Mouse (Mus musculus) C2C12 (cell line): ENCODE results near the gene Ly86. TPM values are rescaled to one million over a fixed set of nuclear protein-coding genes. Genes with fewer than 3 reads are reported as not detected.

Experiments
- H3K27me3 ChIP-seq: one replicate; pipeline ENCODE4 v1.6.1; 2011; ENCODE audit not compliant: control insufficient read depth, insufficient read depth, insufficient read length
- H3K36me3 ChIP-seq: one replicate; pipeline ENCODE4 v1.6.1; 2011; ENCODE audit not compliant: control insufficient read depth, insufficient read depth
- H3K4me3 ChIP-seq: one replicate; pipeline ENCODE4 v1.5.1; 2011; ENCODE audit warnings: mild to moderate bottlenecking, control low read depth; ENCODE audit not compliant: poor library complexity, insufficient read depth, severe bottlenecking
- H3K79me2 ChIP-seq: one replicate; pipeline ENCODE4 v1.6.1; 2011; ENCODE audit not compliant: control insufficient read depth, insufficient read depth
- H3K79me3 ChIP-seq: one replicate; pipeline ENCODE4 v1.6.1; 2011; ENCODE audit warnings: low read depth, control low read depth
- H3ac ChIP-seq: one replicate; pipeline ENCODE3; 2011; ENCODE audit warnings: low read depth; ENCODE audit not compliant: control insufficient read depth, insufficient read length
- CEBPB ChIP-seq: IDR thresholded peaks from one replicate; pipeline ENCODE4 v1.6.1; 2011; ENCODE audit warnings: low read depth, mild to moderate bottlenecking, control low read depth, moderate library complexity
- CTCF ChIP-seq: IDR thresholded peaks from one replicate; pipeline ENCODE4 v1.5.1; 2011; ENCODE audit not compliant: control insufficient read depth, insufficient read depth, insufficient read length
- FOSL1 ChIP-seq: IDR thresholded peaks from one replicate; pipeline ENCODE4 v1.8.0; 2011; ENCODE audit warnings: mild to moderate bottlenecking, low read length; ENCODE audit not compliant: poor library complexity, insufficient read depth, severe bottlenecking
- MAX ChIP-seq: IDR thresholded peaks from one replicate; pipeline ENCODE4 v1.6.1; 2011; ENCODE audit warnings: mild to moderate bottlenecking, control low read depth
- MYOD1 ChIP-seq: IDR thresholded peaks from one replicate; pipeline ENCODE4 v1.6.1; 2011; ENCODE audit warnings: low read depth; ENCODE audit not compliant: control insufficient read depth, insufficient read length
- MYOG ChIP-seq: IDR thresholded peaks from one replicate; pipeline ENCODE4 v1.6.1; 2011; ENCODE audit not compliant: control insufficient read depth, insufficient read length; ENCODE audit errors: extremely low read depth
- USF1 ChIP-seq: IDR thresholded peaks from one replicate; pipeline ENCODE4 v1.6.1; 2011; ENCODE audit warnings: low read depth, mild to moderate bottlenecking, control low read depth, moderate library complexity
- polyA plus RNA-seq: library from polyadenylated mRNA; unstranded; fragments of >200 nt; fragmentation: generic; extraction: Trizol; gene quantifications from one replicate; pipeline ENCODE4 v1.2.1, GENCODE M21; 2012; ENCODE audit warnings: missing spikeins

Ly86 gene
- polyA plus RNA-seq, 1 experiment = not detected

DNA sequence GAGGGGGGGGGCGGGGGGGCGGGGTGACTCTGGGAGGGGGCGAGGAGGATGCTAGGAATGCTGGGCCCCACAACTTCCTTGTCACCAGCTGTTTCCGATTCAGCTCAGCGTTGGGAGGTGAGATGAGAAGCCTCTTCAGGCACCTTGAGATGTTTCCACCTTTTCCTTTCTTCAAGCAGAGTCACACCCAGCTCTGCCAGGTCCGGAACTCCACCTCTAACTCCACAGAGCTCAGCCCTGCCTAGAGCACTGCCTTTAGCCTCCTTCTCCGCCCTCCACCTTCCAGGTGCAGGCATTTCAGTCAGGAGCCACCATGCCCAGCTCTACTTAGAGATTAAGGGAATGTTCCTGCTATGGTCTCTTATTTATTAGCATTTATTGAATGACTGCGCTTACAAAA lies 34.7 kb upstream of the Ly86 start:
- Histone ChIP-seq H3K79me3 (no peaks in the 10 kb centered on the region), H3K27me3 (no peaks in the 10 kb centered on the region), H3ac (no peak overlapping the region), H3K79me2 (no peaks in the 10 kb centered on the region), H3K4me3 (no peak overlapping the region), H3K36me3 (no peaks in the 10 kb centered on the region)
- TF ChIP-seq CEBPB = no peak
- TF ChIP-seq USF1 = no peak

DNA sequence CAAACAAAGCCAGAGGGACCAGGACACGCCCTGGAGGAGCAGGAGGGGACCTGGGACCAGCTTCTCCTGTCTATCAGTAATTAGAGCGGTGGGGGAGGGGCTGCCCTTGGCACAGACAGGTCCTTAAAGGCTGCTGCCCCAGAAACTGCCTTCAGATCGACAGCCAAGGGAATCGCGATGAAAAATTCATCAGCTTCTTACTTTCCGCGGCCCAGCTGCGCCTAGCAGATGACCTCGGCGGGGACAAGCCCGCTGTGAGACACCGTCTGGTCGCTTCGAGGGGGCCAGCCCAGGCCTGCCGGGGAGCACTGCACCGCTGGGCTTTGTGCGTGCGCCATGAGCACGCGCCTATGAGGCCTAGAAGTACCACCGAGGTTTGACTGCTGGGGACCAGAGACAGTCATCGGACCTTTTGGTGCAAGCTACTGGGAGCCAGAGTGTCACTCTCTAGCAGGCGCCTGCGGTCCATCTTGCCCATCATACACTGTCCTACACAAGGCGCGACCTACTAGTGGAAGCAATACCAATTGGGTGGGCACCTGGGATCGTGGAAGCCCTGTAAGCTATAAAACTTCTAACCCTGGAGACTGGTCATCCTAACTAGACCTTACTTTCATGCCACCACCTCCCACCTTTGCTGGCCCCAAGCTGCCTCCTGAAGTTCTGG lies 33.3 kb upstream of the Ly86 start:
- Histone ChIP-seq H3K4me3 (no peak overlapping the region), H3K36me3 (no peaks in the 10 kb centered on the region), H3ac (no peak overlapping the region), H3K27me3 (no peaks in the 10 kb centered on the region), H3K79me3 (no peaks in the 10 kb centered on the region), H3K79me2 (no peaks in the 10 kb centered on the region)
- TF ChIP-seq MAX (no peak), CEBPB (no peak), MYOG (no peak), CTCF (no peak)

DNA sequence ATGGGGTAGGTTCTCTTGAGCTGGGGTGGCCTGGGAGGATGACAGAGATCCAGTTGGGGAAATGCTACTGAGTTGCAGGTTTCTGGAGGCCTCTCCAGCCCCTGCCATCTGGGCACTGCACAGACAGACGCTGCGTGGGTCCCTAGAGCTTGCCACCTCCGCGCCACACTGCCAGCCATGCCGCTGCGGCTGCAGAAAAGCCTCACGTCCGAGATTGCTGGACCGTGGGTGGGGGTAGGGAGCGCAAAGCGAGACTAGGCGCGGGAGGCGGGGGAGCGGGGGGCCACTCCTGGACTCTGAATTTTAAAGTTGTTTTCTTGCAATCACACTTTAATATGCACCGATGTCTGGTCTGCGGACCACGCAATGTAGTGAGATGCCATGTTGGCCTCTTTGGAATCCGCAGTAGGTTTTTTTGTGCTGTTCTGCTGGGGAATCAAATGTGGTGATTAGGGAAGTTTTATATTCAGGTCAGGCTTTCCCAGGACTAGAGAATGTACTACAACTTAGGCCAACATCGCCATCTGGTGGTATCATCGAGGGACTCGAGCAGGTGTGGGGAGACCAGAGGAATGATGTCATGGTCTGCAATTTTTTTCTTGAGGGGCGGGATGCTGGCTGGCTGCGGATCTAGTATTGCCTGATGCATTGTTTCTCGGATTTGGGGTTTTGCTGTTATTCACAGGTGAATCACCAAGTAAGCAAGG lies 32.6 kb upstream of the Ly86 start:
- TF ChIP-seq CTCF = peak; percentile 67
- TF ChIP-seq CEBPB = no peak
- peak; percentile 53 for TF ChIP-seq MYOD1
- Histone ChIP-seq H3K79me3 (no peaks in the 10 kb centered on the region), H3K79me2 (no peaks in the 10 kb centered on the region), H3K4me3 (no peak overlapping the region), H3ac (no peak overlapping the region), H3K36me3 (no peaks in the 10 kb centered on the region), H3K27me3 (no peaks in the 10 kb centered on the region)

DNA sequence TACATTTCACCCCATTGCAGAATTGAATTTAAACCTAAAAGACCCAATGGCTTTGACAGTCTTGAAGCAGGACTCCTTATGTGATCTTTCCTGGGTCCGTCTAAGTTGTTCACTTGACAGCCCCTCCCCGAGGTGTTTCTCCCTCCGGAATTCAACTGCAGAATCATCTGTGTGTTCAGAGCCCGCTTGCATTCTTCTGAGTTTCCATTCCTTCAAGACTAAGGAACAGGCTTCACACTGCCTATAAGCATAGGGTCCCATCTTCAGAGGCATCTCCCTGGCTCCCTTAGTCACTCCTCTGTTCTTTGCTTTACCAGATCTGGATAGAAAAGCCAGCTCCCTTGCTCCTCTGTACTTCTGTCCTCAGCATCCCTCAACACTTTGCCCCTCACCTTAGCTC lies 32.1 kb upstream of the Ly86 start:
- TF ChIP-seq MYOG (no peak), MYOD1 (no peak), MAX (no peak), CEBPB (no peak)
- Histone ChIP-seq H3K79me3 (no peaks in the 10 kb centered on the region), H3K79me2 (no peaks in the 10 kb centered on the region), H3K4me3 (no peak overlapping the region), H3K36me3 (no peaks in the 10 kb centered on the region), H3K27me3 (no peaks in the 10 kb centered on the region), H3ac (no peak overlapping the region)

DNA sequence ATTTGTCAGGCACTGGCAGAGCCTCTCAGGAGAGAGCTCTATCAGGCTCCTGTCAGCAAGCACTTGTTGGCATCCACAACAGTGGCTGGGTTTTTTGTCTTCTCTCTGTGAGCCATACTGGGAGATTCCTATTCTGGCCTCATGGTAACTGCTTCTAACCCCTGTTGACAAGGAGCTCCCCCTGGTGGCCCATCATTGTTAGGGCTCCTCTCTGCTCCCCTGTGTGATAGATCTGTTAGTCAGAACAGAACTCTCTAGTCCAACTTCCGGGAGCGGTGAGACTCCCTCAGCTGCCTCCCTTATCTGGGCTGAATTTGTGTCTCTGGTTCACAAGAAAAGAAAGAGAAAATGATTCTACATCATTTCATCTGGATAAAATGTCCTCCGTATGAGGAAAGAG lies 19.5 kb upstream of the Ly86 start:
- Histone ChIP-seq H3K27me3 (no peaks in the 10 kb centered on the region), H3K79me2 (no peaks in the 10 kb centered on the region), H3K36me3 (no peaks in the 10 kb centered on the region), H3K4me3 (no peak overlapping the region), H3ac (no peak overlapping the region), H3K79me3 (no peaks in the 10 kb centered on the region)
- peak; percentile 27 for TF ChIP-seq CTCF
- no peak for TF ChIP-seq MYOG

DNA sequence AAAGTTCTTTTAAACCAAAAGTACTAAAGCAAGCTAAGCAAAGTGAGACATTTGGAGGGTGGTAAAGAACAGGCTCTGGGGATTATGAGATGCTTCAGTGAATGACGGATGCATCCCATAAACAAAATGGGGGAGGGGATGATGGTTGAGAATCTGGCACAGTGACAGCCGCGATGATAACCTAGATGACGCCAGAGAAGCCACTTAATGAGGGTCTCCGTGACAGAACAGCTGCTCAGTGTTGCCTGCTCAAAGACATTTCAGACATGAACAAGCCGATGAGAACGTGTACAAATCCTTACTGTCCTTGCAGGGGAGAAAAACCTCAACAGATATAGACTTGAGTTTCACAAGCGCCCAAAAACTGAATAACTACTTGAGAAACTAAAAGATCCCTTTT lies 15.3 kb upstream of the Ly86 start:
- TF ChIP-seq MYOD1 (no peak), MYOG (no peak), CEBPB (no peak), CTCF (no peak), MAX (no peak), USF1 (no peak)
- no peaks in the 10 kb centered on the region for H3K79me3 ChIP-seq
- H3K27me3 ChIP-seq = no peaks in the 10 kb centered on the region
- H3ac ChIP-seq = no peak overlapping the region
- H3K79me2 ChIP-seq = no peaks in the 10 kb centered on the region
- H3K36me3 ChIP-seq = no peaks in the 10 kb centered on the region
- H3K4me3 ChIP-seq = no peak overlapping the region

DNA sequence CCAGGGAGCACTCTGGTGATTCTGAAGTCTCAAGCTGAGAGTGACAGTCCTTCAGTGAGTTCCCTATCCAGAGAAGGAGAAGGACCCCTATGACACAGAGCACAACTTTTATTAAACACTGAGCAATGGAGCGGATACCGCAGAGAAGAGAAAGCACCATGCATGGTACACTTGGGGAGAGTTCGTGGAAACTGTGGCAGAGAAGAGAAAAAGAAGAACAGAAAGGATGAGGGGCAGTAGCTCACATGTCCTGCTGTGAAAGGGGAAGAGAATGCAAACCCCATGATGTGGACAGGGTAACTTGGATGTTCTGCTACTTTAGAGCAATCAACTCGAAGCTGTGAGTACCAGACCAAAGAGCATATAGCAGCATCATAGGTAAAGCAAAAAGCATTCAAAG lies 14.0 kb upstream of the Ly86 start:
- no peak overlapping the region for H3K4me3 ChIP-seq
- H3K36me3 ChIP-seq = no peaks in the 10 kb centered on the region
- H3K79me3 ChIP-seq = no peaks in the 10 kb centered on the region
- no peak overlapping the region for H3ac ChIP-seq
- no peaks in the 10 kb centered on the region for H3K27me3 ChIP-seq
- TF ChIP-seq MAX (no peak), MYOG (no peak), FOSL1 (no peak), MYOD1 (no peak)
- no peaks in the 10 kb centered on the region for H3K79me2 ChIP-seq
